Mouse (Mus musculus): ENCODE measurements around the gene Trp53bp2.

- TF ChIP-seq POLR2A (IDR thresholded peaks at IDR 0.05; ENCODE audit: low read depth, low read length) (no peak), CTCF (IDR thresholded peaks at IDR 0.05; ENCODE audit: extremely low read depth, insufficient read length, insufficient replicate concordance, low read depth, low read length) (no peak)
Measured at GRCm38 (mm10) chr1:182511073-182511472, 102.1 kb downstream of the Trp53bp2 start.

Measured in small intestine, adult 2 months (tissue).